Mouse (Mus musculus): ENCODE measurements around the gene Mtrex.

- TF ChIP-seq POLR2A (IDR thresholded peaks at IDR 0.05; ENCODE audit: low read depth, low read length), result no peak
- no peak for TF ChIP-seq CTCF (conservative IDR thresholded peaks at IDR 0.05; ENCODE audit: insufficient read depth, insufficient read length, low read depth, low read length)
These were observed 18.7 kb upstream of the Mtrex start for GRCm38 (mm10) chr13:112945900-112946299.
